ENCODE assay signal across 25 mouse cellular contexts in genomic region chr5:65960597-65960950, GRCm38 (mm10). TPM values are rescaled to one million over a fixed set of nuclear protein-coding genes. Genes with fewer than 3 reads are reported as not detected.
DNase-seq lines count a peak whose midpoint lies in the region; ATAC-seq and TF ChIP-seq lines count a peak whose summit lies in the region.
"Had no signal": no experiment of that assay in that cellular context is flagged by ENCODE, and none has a peak within 500 bp of the region (broad histone marks: within the 10 kb centered on the region; RNA-seq: fewer than 3 reads in every experiment).

No protein-coding gene starts in this region.

- no peak for ATAC-seq in liver, embryonic 11.5 days (replicated peaks; ENCODE audit: low FRiP score)
- no peak for ATAC-seq in liver, embryonic 12.5 days
- ATAC-seq: forebrain, embryonic 14.5 days; hindbrain, postnatal 0 days had no signal

- TF ChIP-seq POLR2A in MEL (IDR thresholded peaks at IDR 0.05; ENCODE audit: control insufficient read depth in 1 of 2, insufficient read depth in 1 of 2, low read depth in 1 of 2, low read length in 2 of 2, poor library complexity in 1 of 2), result no peak

- no peak overlapping the region for H3K4me3 ChIP-seq in liver, embryonic 11.5 days (ENCODE audit: low read depth, low read length)
- no peak overlapping the region for H3K4me3 ChIP-seq in liver, embryonic 12.5 days
- H3K4me3 ChIP-seq in MEL (ENCODE audit: control insufficient read depth in 1 of 2, insufficient read depth in 1 of 2, low read depth in 2 of 2, low read length in 2 of 2), result peak overlapping the region; percentile 19 to 47
- H3K4me3 ChIP-seq: embryonic facial prominence, embryonic 13.5 days; hindbrain, embryonic 13.5 days had no signal

- no peak overlapping the region for H3K27ac ChIP-seq in liver, embryonic 11.5 days (ENCODE audit: low read depth, low read length)
- H3K27ac ChIP-seq in liver, embryonic 12.5 days, result no peak overlapping the region
- peak overlapping the region; percentile 46 for H3K27ac ChIP-seq in MEL (ENCODE audit: control insufficient read depth, low read depth, low read length)
- H3K27ac ChIP-seq: embryonic facial prominence, embryonic 13.5 days; hindbrain, embryonic 13.5 days; hindbrain, postnatal 0 days had no signal

- no peaks in the 10 kb centered on the region for H3K9me3 ChIP-seq in liver, embryonic 11.5 days (ENCODE audit: control insufficient read depth, low read length)
- no peaks in the 10 kb centered on the region for H3K9me3 ChIP-seq in liver, embryonic 12.5 days (replicated peaks)
- H3K9me3 ChIP-seq in MEL (replicated peaks; ENCODE audit: insufficient read depth, low read length), result no peaks in the 10 kb centered on the region
- H3K9me3 ChIP-seq: embryonic facial prominence, embryonic 13.5 days; G1E; hindbrain, embryonic 13.5 days had no signal

- H3K36me3 ChIP-seq in liver, embryonic 11.5 days (ENCODE audit: control insufficient read depth, insufficient read depth, low read length), result no peaks in the 10 kb centered on the region
- H3K36me3 ChIP-seq in liver, embryonic 12.5 days, result no peaks in the 10 kb centered on the region
- H3K36me3 ChIP-seq in MEL (ENCODE audit: control insufficient read depth in 1 of 2, insufficient read depth in 2 of 2, low read length in 2 of 2), result peaks cover 0 to 17% of the 10 kb centered on the region in 2 experiments; a peak in 2 of 4 replicates
- H3K36me3 ChIP-seq: embryonic facial prominence, embryonic 13.5 days; G1E; hindbrain, embryonic 13.5 days had no signal

- no peaks in the 10 kb centered on the region for H3K27me3 ChIP-seq in liver, embryonic 11.5 days (replicated peaks; ENCODE audit: control insufficient read depth, insufficient read depth, low read length)
- no peaks in the 10 kb centered on the region for H3K27me3 ChIP-seq in liver, embryonic 12.5 days (replicated peaks)
- H3K27me3 ChIP-seq in MEL (ENCODE audit: control insufficient read depth in 1 of 2, insufficient read depth in 2 of 2, low read length in 2 of 2), result no peaks in the 10 kb centered on the region
- H3K27me3 ChIP-seq: embryonic facial prominence, embryonic 13.5 days; hindbrain, embryonic 13.5 days had no signal

- peak; percentile 84 for DNase-seq in gastrocnemius, adult 18-20 months (ENCODE audit: low spot score)
- DNase-seq in gastrocnemius, postnatal 4 days (ENCODE audit: low spot score in 2 of 2), result no peak
- DNase-seq in liver, embryonic 11.5 days (ENCODE audit: low spot score), result no peak
- DNase-seq in MEL (ENCODE audit: low read depth, low spot score), result no peak
- peak; percentile 65 for DNase-seq in skeletal muscle tissue, adult 2 months (ENCODE audit: low read depth, low spot score)
- no peak for DNase-seq in kidney, postnatal 14 days
- DNase-seq in adrenal gland, adult 2 months, result no peak
- DNase-seq: adrenal gland, postnatal 14 days; cerebellum, adult 11-12 months; cerebellum, adult 9-11 months; cerebellum, postnatal 36 days; heart, postnatal 10 days; kidney, adult 11 months had no signal

- WGBS in liver, embryonic 11.5 days, result 74% methylated on average over 11 of the region's 11 CpGs
- WGBS in liver, embryonic 12.5 days (ENCODE audit: insufficient replicate concordance), result 70% methylated on average over 11 of the region's 11 CpGs

- peak overlapping the region; percentile 3; the same call in 1 of the 2 replicates for H3K4me2 ChIP-seq in liver, embryonic 11.5 days
- H3K4me2 ChIP-seq in liver, embryonic 12.5 days, result no peak overlapping the region
- H3K4me2 ChIP-seq: embryonic facial prominence, embryonic 13.5 days; hindbrain, embryonic 13.5 days had no signal

- H3K9ac ChIP-seq in liver, embryonic 11.5 days (ENCODE audit: low read depth, low read length), result no peak overlapping the region
- no peak overlapping the region for H3K9ac ChIP-seq in liver, embryonic 12.5 days
- H3K9ac ChIP-seq in MEL (ENCODE audit: control insufficient read depth, low read depth, low read length, poor library complexity, severe bottlenecking), result peak overlapping the region; percentile 46
- H3K9ac ChIP-seq: embryonic facial prominence, embryonic 13.5 days; hindbrain, embryonic 13.5 days had no signal

- TF ChIP-seq EP300 in MEL (IDR thresholded peaks at IDR 0.05; ENCODE audit: low read depth in 1 of 2, low read length in 2 of 2), result no peak

- H3K4me1 ChIP-seq in liver, embryonic 11.5 days (replicated peaks; ENCODE audit: control insufficient read depth, insufficient read depth, low read length), result no peaks in the 10 kb centered on the region
- peaks cover 15% of the 10 kb centered on the region for H3K4me1 ChIP-seq in liver, embryonic 12.5 days
- peaks cover 0 to 20% of the 10 kb centered on the region in 2 experiments for H3K4me1 ChIP-seq in MEL (ENCODE audit: control insufficient read depth in 1 of 2, insufficient read depth in 2 of 2, low read length in 2 of 2)

- no peak for TF ChIP-seq CTCF in MEL (IDR thresholded peaks at IDR 0.05 in 2 of 3, conservative IDR thresholded peaks at IDR 0.05 in 1 of 3; ENCODE audit: control insufficient read depth in 1 of 3, insufficient read depth in 1 of 3, low read depth in 2 of 3, low read length in 3 of 3, poor library complexity in 1 of 3, severe bottlenecking in 1 of 3)

- H3K79me2 ChIP-seq in MEL (ENCODE audit: control insufficient read depth, insufficient read depth, low read length, poor library complexity), result no peaks in the 10 kb centered on the region; the same call in 1 of the 2 replicates

- no peak for TF ChIP-seq RAD21 in MEL (IDR thresholded peaks at IDR 0.05; ENCODE audit: low read depth, low read length)

TF ChIP-seq in MEL, 35 proteins besides CTCF, POLR2A, EP300 and RAD21:
- TF ChIP-seq ZC3H11A (IDR thresholded peaks at IDR 0.05; ENCODE audit: low read depth, low read length) (no peak), MAZ (IDR thresholded peaks at IDR 0.05; ENCODE audit: low read depth, low read length) (peak; percentile 10; the same call in 1 of the 2 replicates), TCF12 (IDR thresholded peaks at IDR 0.05; ENCODE audit: low read depth, low read length) (no peak), JUND (IDR thresholded peaks at IDR 0.05; ENCODE audit: low read depth, low read length) (no peak), SIN3A (IDR thresholded peaks at IDR 0.05; ENCODE audit: low read length) (no peak), SMC3 (IDR thresholded peaks at IDR 0.05; ENCODE audit: low read depth, low read length) (no peak), ZKSCAN1 (IDR thresholded peaks at IDR 0.05; ENCODE audit: low read depth, low read length) (no peak), UBTF (IDR thresholded peaks at IDR 0.05; ENCODE audit: borderline replicate concordance, insufficient read depth, low read depth, low read length) (no peak)

RNA-seq across cellular contexts. Expression of gene Chrna9, which starts 25.9 kb away (rescaled TPM):
- total RNA-seq in gastrocnemius, adult 18-20 months (2021), result 1 to 10 TPM; 1.9 to 8.2 TPM
- 10 to 100 TPM; 25.6 to 32.2 TPM for total RNA-seq in gastrocnemius, postnatal 4 days (2021)
- polyA plus RNA-seq in liver, embryonic 11.5 days (2014; fragmentation: Nextera tagmentation; extraction: Ambion mirVana), result 0.14 TPM in 1 of 2 replicates, not detected in the other
- not detected in 2 replicates for polyA plus RNA-seq in liver, embryonic 12.5 days (2016; fragmentation: Nextera tagmentation; extraction: Ambion mirVana)
- total RNA-seq in MEL (2012; rRNA removed), result not detected in 2 replicates
- polyA plus RNA-seq in MEL (2012; ENCODE audit: insufficient read depth in 1 of 2, insufficient read length in 2 of 2, low read depth in 1 of 2, low replicate concordance in 2 of 2, missing spikeins in 1 of 2), result not detected
- not detected for total RNA-seq in adrenal gland, adult 2 months (2021)
- not detected in 2 replicates for polyA plus RNA-seq in adrenal gland, adult 2 months (2012; rRNA removed)
- total RNA-seq: hematopoietic stem cell, adult 5-6 weeks; hindbrain, postnatal 0 days had no signal
- polyA plus RNA-seq: C2C12; embryonic facial prominence, embryonic 13.5 days; forebrain, embryonic 14.5 days; G1E; gonadal fat pad, adult 2 months; heart, embryonic 14.5 days; hindbrain, embryonic 13.5 days; hindbrain, postnatal 0 days; intestine, embryonic 14.5 days had no signal

RNA-seq across cellular contexts. Expression of gene 9130230L23Rik, which starts 43.5 kb away (rescaled TPM):
- not detected for total RNA-seq in gastrocnemius, adult 18-20 months (2021)
- total RNA-seq in gastrocnemius, postnatal 4 days (2021), result under 1 TPM; 0.73 to 0.96 TPM
- not detected in 2 replicates for polyA plus RNA-seq in liver, embryonic 11.5 days (2014; fragmentation: Nextera tagmentation; extraction: Ambion mirVana)
- polyA plus RNA-seq in liver, embryonic 12.5 days (2016; fragmentation: Nextera tagmentation; extraction: Ambion mirVana), result 0.18 TPM in 1 of 2 replicates, not detected in the other
- total RNA-seq in MEL (2012; rRNA removed), result not detected in 2 replicates
- under 1 TPM in 1 of 2 experiments, not detected in 1; 0.22 TPM for polyA plus RNA-seq in MEL (2012; ENCODE audit: insufficient read depth in 1 of 2, insufficient read length in 2 of 2, low read depth in 1 of 2, low replicate concordance in 2 of 2, missing spikeins in 1 of 2)
- total RNA-seq in adrenal gland, adult 2 months (2021), result 1 to 10 TPM in 1 of 2 experiments, not detected in 1; 2.5 TPM
- polyA plus RNA-seq in adrenal gland, adult 2 months (2012; rRNA removed), result 0.08 and 0.24 TPM in 2 replicates
- total RNA-seq: heart, adult 8-10 months; heart, postnatal 10 days; hematopoietic stem cell, adult 5-6 weeks; hindbrain, postnatal 0 days had no signal
- polyA plus RNA-seq: C2C12; embryonic facial prominence, embryonic 13.5 days; forebrain, embryonic 14.5 days; G1E; hindbrain, postnatal 0 days had no signal

Comparison
In these comparisons a context has a peak if more than half of its experiments do, and no peak if none do; other contexts are left out.
1. DNase-seq: peak in gastrocnemius, adult 18-20 months (single experiment) and skeletal muscle tissue, adult 2 months (single experiment); none in gastrocnemius, postnatal 4 days (0 of 2), liver, embryonic 11.5 days (single experiment), MEL (single experiment), kidney, postnatal 14 days (single experiment) and adrenal gland, adult 2 months (single experiment).
2. H3K4me3 ChIP-seq: peak in MEL (2 of 2); none in liver, embryonic 11.5 days (single experiment) and liver, embryonic 12.5 days (single experiment).